8 mouse cellular contexts compared by ENCODE assay signal in the genomic region with DNA sequence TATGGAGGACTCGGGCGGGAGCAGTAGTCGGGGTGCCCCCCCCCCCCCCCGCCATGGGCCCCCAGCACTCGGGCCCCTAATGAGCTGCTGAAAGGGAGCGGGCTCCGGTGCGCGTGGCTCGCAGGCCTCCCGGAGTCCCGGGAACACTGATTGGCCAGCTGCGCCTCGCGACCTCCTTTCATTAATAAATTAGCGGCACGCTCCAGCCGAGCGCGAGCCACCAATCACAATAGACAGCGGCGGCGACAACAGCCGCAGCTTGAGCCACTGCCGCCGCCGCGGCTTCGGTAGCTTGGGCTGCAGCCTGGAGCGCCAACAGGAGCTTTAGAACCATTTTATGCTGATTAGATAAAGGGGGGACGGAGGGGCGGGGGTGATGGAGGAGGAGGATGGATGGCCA. TPM values are rescaled to one million over a fixed set of nuclear protein-coding genes. Genes with fewer than 3 reads are reported as not detected.
DNase-seq lines count a peak whose midpoint lies in the region; ATAC-seq and TF ChIP-seq lines count a peak whose summit lies in the region.

No protein-coding gene starts in this region.

- H3K4me1 ChIP-seq in forebrain, embryonic 14.5 days (ENCODE audit: control insufficient read depth, insufficient read depth, low read length) = peaks cover 25% of the 10 kb centered on the region
- no peaks in the 10 kb centered on the region for H3K4me1 ChIP-seq in kidney, adult 2 months (ENCODE audit: control insufficient read depth, insufficient read depth, low read length)

- peak overlapping the region; percentile 81 for H3K9ac ChIP-seq in forebrain, embryonic 14.5 days (ENCODE audit: low read length)

- ATAC-seq in forebrain, embryonic 14.5 days = peak; percentile 78
- peak; percentile 35 for ATAC-seq in megakaryocyte progenitor cell, adult 5-6 weeks (replicated peaks; ENCODE audit: poor library complexity)
- ATAC-seq in erythroblast, adult 5-6 weeks (replicated peaks; ENCODE audit: low FRiP score, poor library complexity, severe bottlenecking) = no peak

- under 1% methylated on average over 30 of the region's 32 CpGs for WGBS in forebrain, embryonic 14.5 days
- 2% methylated on average over 32 of the region's 32 CpGs for WGBS in kidney, adult 2 months

- H3K4me2 ChIP-seq in forebrain, embryonic 14.5 days (ENCODE audit: low read length) = peak overlapping the region; percentile 70

- no peak for TF ChIP-seq CTCF in kidney, adult 2 months (conservative IDR thresholded peaks at IDR 0.05; ENCODE audit: insufficient read depth, insufficient read length, low read depth, low read length)

- TF ChIP-seq POLR2A in kidney, adult 2 months (IDR thresholded peaks at IDR 0.05; ENCODE audit: low read depth, low read length) = no peak

- H3K4me3 ChIP-seq in forebrain, embryonic 14.5 days (ENCODE audit: low read depth, low read length) = peak overlapping the region; percentile 65
- peak overlapping the region; percentile 13; the same call in 1 of the 2 replicates for H3K4me3 ChIP-seq in kidney, adult 2 months (ENCODE audit: insufficient read depth, low read depth, low read length)

- H3K36me3 ChIP-seq in forebrain, embryonic 14.5 days (ENCODE audit: control insufficient read depth, insufficient read depth, low read length) = no peaks in the 10 kb centered on the region
- no peaks in the 10 kb centered on the region for H3K36me3 ChIP-seq in kidney, adult 2 months (ENCODE audit: control insufficient read depth, insufficient read depth, low read length)

- peaks cover 32% of the 10 kb centered on the region for H3K27me3 ChIP-seq in forebrain, embryonic 14.5 days (replicated peaks; ENCODE audit: control insufficient read depth, insufficient read depth, low read length)
- H3K27me3 ChIP-seq in kidney, adult 2 months (replicated peaks; ENCODE audit: control insufficient read depth, insufficient read depth, low read length) = peaks cover 16% of the 10 kb centered on the region

- DNase-seq in adrenal gland, postnatal 10 days = peak; percentile 33
- no peak for DNase-seq in adrenal gland, postnatal 4 days (ENCODE audit: low spot score in 2 of 2)
- peak; percentile 38 for DNase-seq in MN1 (ENCODE audit: low spot score)
- peak; percentile 94 for DNase-seq in forebrain, embryonic 14.5 days (ENCODE audit: low spot score)
- DNase-seq in kidney, adult 2 months = peak; percentile 32
- DNase-seq in gastrocnemius, adult 8-10 months (ENCODE audit: low spot score in 2 of 2) = no peak

- H3K27ac ChIP-seq in forebrain, embryonic 14.5 days (ENCODE audit: low read depth, low read length) = peak overlapping the region; percentile 96
- H3K27ac ChIP-seq in kidney, adult 2 months (ENCODE audit: insufficient read depth, low read depth, low read length) = no peak overlapping the region

- H3K9me3 ChIP-seq in forebrain, embryonic 14.5 days (replicated peaks; ENCODE audit: control insufficient read depth, low read length) = no peaks in the 10 kb centered on the region

RNA-seq across cellular contexts. Expression of a gene that starts 0.4 kb away (rescaled TPM):
- total RNA-seq in adrenal gland, postnatal 10 days (2021) = not detected
- total RNA-seq in adrenal gland, postnatal 4 days (2021) = not detected
- polyA plus RNA-seq in forebrain, embryonic 14.5 days (2014; fragmentation: Nextera tagmentation; extraction: Ambion mirVana) = 80.6 and 88.7 TPM in 2 replicates
- polyA plus RNA-seq in kidney, adult 2 months (2012; rRNA removed) = not detected in 2 replicates
- total RNA-seq in megakaryocyte progenitor cell, adult 5-6 weeks (2015) = not detected in 2 replicates
- total RNA-seq in megakaryocyte progenitor cell, adult 5-6 weeks (2017) = not detected in 2 replicates
- not detected in 2 replicates for total RNA-seq in erythroblast, adult 5-6 weeks (2015; ENCODE audit: low replicate concordance)
- not detected in 2 replicates for total RNA-seq in erythroblast, adult 5-6 weeks (2017; ENCODE audit: low replicate concordance)
- total RNA-seq in gastrocnemius, adult 8-10 months (2022) = not detected

Comparison
In these comparisons a context has a peak if more than half of its experiments do, and no peak if none do; other contexts are left out.
1. DNase-seq: peak in adrenal gland, postnatal 10 days (single experiment), MN1 (single experiment), forebrain, embryonic 14.5 days (single experiment) and kidney, adult 2 months (single experiment); none in adrenal gland, postnatal 4 days (0 of 2) and gastrocnemius, adult 8-10 months (0 of 2).